Comparison of ENCODE assay signal across 17 mouse cellular contexts in the genomic region with DNA sequence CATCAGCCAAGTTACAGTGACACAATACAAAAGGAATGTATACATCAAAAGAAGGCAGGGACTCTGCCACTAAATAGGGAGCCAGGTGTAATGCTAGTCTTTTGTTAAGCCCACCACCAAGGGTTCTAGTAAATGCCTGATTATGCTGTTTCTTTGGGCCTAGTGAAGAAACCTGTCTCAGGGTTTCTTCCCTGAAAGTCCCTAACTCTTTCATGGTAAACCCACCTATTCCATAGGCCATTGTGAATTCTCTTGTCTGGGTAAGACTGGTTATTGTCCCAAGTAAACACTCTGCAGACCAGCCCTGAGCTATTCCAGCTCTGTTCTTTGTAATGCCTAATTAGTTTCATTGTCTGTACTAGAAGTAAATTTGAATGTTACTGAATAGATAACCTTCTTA. TPM values are rescaled to one million over a fixed set of nuclear protein-coding genes. Genes with fewer than 3 reads are reported as not detected.
"Had no signal": no experiment of that assay in that cellular context is flagged by ENCODE, and none has a peak within 500 bp of the region (broad histone marks: within the 10 kb centered on the region; RNA-seq: fewer than 3 reads in every experiment).

No protein-coding gene starts in this region.

RNA-seq across cellular contexts. Expression of a gene that starts 9.3 kb away (rescaled TPM):
- total RNA-seq: heart, postnatal 10 days; heart, postnatal 14 days; heart, postnatal 25 days; heart, postnatal 36 days; heart, postnatal 4 days; hematopoietic stem cell, adult 5-6 weeks; hindbrain, postnatal 0 days; layer of hippocampus, adult 18-20 months; layer of hippocampus, adult 2 months; layer of hippocampus, adult 8-10 months; layer of hippocampus, postnatal 10 days; layer of hippocampus, postnatal 14 days; layer of hippocampus, postnatal 25 days; layer of hippocampus, postnatal 36 days; left cerebral cortex, adult 18-20 months; left cerebral cortex, adult 2 months; left cerebral cortex, adult 8-10 months had no signal

RNA-seq across cellular contexts. Expression of a gene that starts 32.3 kb away (rescaled TPM):
- total RNA-seq: heart, postnatal 10 days; heart, postnatal 14 days; heart, postnatal 25 days; heart, postnatal 36 days; heart, postnatal 4 days; hematopoietic stem cell, adult 5-6 weeks; hindbrain, postnatal 0 days; layer of hippocampus, adult 18-20 months; layer of hippocampus, adult 2 months; layer of hippocampus, adult 8-10 months; layer of hippocampus, postnatal 10 days; layer of hippocampus, postnatal 14 days; layer of hippocampus, postnatal 25 days; layer of hippocampus, postnatal 36 days; left cerebral cortex, adult 18-20 months; left cerebral cortex, adult 2 months; left cerebral cortex, adult 8-10 months had no signal
